Mouse (Mus musculus) MEL (cell line): ENCODE measurements around the gene Slc4a3. TPM values are rescaled to one million over a fixed set of nuclear protein-coding genes. Genes with fewer than 3 reads are reported as not detected.

Experiments used
- DNase-seq: peaks from one replicate; pipeline ENCODE4 v3.0.0; 2011; ENCODE audit warnings: low read depth, low spot score
- H3K27ac ChIP-seq: 2 replicates; pipeline ENCODE4 v1.5.1; 2012; ENCODE audit warnings: low read depth, mild to moderate bottlenecking, control low read depth, low read length, moderate library complexity; ENCODE audit not compliant: control insufficient read depth
- H3K27me3 ChIP-seq, 2 experiments: fragments of 150-350 bp in 1 of 2; sonication (generic) in 1 of 2; 2 replicates each; pipeline ENCODE4 v1.6.1; 2012; ENCODE audit warnings: low read length in 2 of 2, mild to moderate bottlenecking in 2 of 2, improper control_type of control experiment in 1 of 2, moderate library complexity in 1 of 2; ENCODE audit not compliant: insufficient read depth in 2 of 2, control insufficient read depth in 1 of 2
- H3K36me3 ChIP-seq, 2 experiments: 2 replicates each; pipeline ENCODE4 v1.6.1; 2012 to 2014; ENCODE audit warnings: low read length in 2 of 2, improper control_type of control experiment in 1 of 2, inconsistent platforms in 1 of 2, mild to moderate bottlenecking in 1 of 2; ENCODE audit not compliant: insufficient read depth in 2 of 2, control insufficient read depth in 1 of 2
- H3K4me1 ChIP-seq, 2 experiments: fragments of 150-350 bp in 1 of 2; sonication (generic) in 1 of 2; 2 replicates each; pipeline ENCODE4 v1.6.1; 2012; ENCODE audit warnings: low read length in 2 of 2, improper control_type of control experiment in 1 of 2, mild to moderate bottlenecking in 1 of 2; ENCODE audit not compliant: insufficient read depth in 2 of 2, control insufficient read depth in 1 of 2
- H3K4me3 ChIP-seq, 2 experiments: fragments of 150-350 bp in 1 of 2; sonication (generic) in 1 of 2; 2 replicates each; pipeline ENCODE4 v1.5.1; 2012; ENCODE audit warnings: low read depth in 2 of 2, low read length in 2 of 2, mild to moderate bottlenecking in 2 of 2, moderate library complexity in 2 of 2, control low read depth in 1 of 2, improper control_type of control experiment in 1 of 2; ENCODE audit not compliant: control insufficient read depth in 1 of 2, insufficient read depth in 1 of 2
- H3K79me2 ChIP-seq: 2 replicates; pipeline ENCODE4 v1.6.1; 2012; ENCODE audit warnings: mild to moderate bottlenecking, low read length, moderate library complexity; ENCODE audit not compliant: control insufficient read depth, poor library complexity, insufficient read depth
- H3K9ac ChIP-seq: 2 replicates; pipeline ENCODE4 v1.6.1; 2012; ENCODE audit warnings: low read depth, mild to moderate bottlenecking, control low read depth, low read length, moderate library complexity; ENCODE audit not compliant: control insufficient read depth, poor library complexity, severe bottlenecking
- H3K9me3 ChIP-seq: fragments of 150-350 bp; sonication (generic); replicated peaks from 2 replicates; pipeline ENCODE4 v1.6.1; 2012; ENCODE audit warnings: mild to moderate bottlenecking, low read length, improper control_type of control experiment, moderate library complexity; ENCODE audit not compliant: insufficient read depth
- CHD2 ChIP-seq: IDR thresholded peaks from 2 replicates; pipeline ENCODE4 v1.6.1; 2011; ENCODE audit warnings: low read length, improper control_type of control experiment
- CTCF ChIP-seq, 3 experiments: IDR thresholded peaks in 2 of 3; conservative IDR thresholded peaks in 1 of 3; 2 replicates each; pipeline ENCODE4 v1.5.1; 2011 to 2012; ENCODE audit warnings: low read length in 3 of 3, low read depth in 2 of 3, mild to moderate bottlenecking in 2 of 3, improper control_type of control experiment in 1 of 3, inconsistent platforms in 1 of 3, mixed read lengths in 1 of 3, moderate library complexity in 1 of 3; ENCODE audit not compliant: control insufficient read depth in 1 of 3, insufficient read depth in 1 of 3, poor library complexity in 1 of 3, severe bottlenecking in 1 of 3
- ELF1 ChIP-seq: IDR thresholded peaks from 2 replicates; pipeline ENCODE4 v1.6.1; 2014; ENCODE audit warnings: low read depth, mild to moderate bottlenecking, inconsistent platforms, low read length, improper control_type of control experiment, moderate library complexity
- EP300 ChIP-seq, 2 experiments: IDR thresholded peaks; 2 replicates each; pipeline ENCODE4 v1.6.1; 2011; ENCODE audit warnings: improper control_type of control experiment in 2 of 2, low read length in 2 of 2, low read depth in 1 of 2, mild to moderate bottlenecking in 1 of 2
- GABPA ChIP-seq: IDR thresholded peaks from 2 replicates; pipeline ENCODE4 v1.6.1; 2012; ENCODE audit warnings: low read depth, mild to moderate bottlenecking, inconsistent platforms, low read length, improper control_type of control experiment, moderate library complexity
- HCFC1 ChIP-seq: IDR thresholded peaks from 2 replicates; pipeline ENCODE4 v1.6.1; 2012; ENCODE audit warnings: low read depth, mild to moderate bottlenecking, inconsistent platforms, low read length, improper control_type of control experiment, moderate library complexity
- KAT2A ChIP-seq: conservative IDR thresholded peaks from 2 replicates; pipeline ENCODE4 v1.6.1; 2012; ENCODE audit warnings: low read depth, low read length, improper control_type of control experiment, inconsistent platforms
- MAFK ChIP-seq: IDR thresholded peaks from 2 replicates; pipeline ENCODE4 v1.6.1; 2011; ENCODE audit warnings: low read depth, mild to moderate bottlenecking, low read length, improper control_type of control experiment, borderline replicate concordance
- MAX ChIP-seq: IDR thresholded peaks from 2 replicates; pipeline ENCODE4 v1.6.1; 2011; ENCODE audit warnings: low read length, improper control_type of control experiment
- MEF2A ChIP-seq: IDR thresholded peaks from 2 replicates; pipeline ENCODE4 v1.6.1; 2014; ENCODE audit warnings: low read depth, mild to moderate bottlenecking, inconsistent platforms, low read length, improper control_type of control experiment; ENCODE audit not compliant: poor library complexity, insufficient replicate concordance, severe bottlenecking; ENCODE audit errors: extremely low read depth
- MXI1 ChIP-seq: IDR thresholded peaks from 2 replicates; pipeline ENCODE4 v1.6.1; 2011; ENCODE audit warnings: mild to moderate bottlenecking, low read depth, low read length, improper control_type of control experiment
- MYB ChIP-seq: IDR thresholded peaks from 2 replicates; pipeline ENCODE4 v1.6.1; 2011; ENCODE audit warnings: mild to moderate bottlenecking, low read depth, low read length, improper control_type of control experiment
- MYC ChIP-seq: IDR thresholded peaks from 2 replicates; pipeline ENCODE4 v1.6.1; 2011; ENCODE audit warnings: low read depth, mild to moderate bottlenecking, low read length, improper control_type of control experiment, moderate library complexity
- NRF1 ChIP-seq: IDR thresholded peaks from 2 replicates; pipeline ENCODE4 v1.6.1; 2014; ENCODE audit warnings: low read depth, mild to moderate bottlenecking, inconsistent platforms, low read length, improper control_type of control experiment, moderate library complexity; ENCODE audit not compliant: poor library complexity, insufficient read depth, severe bottlenecking
- POLR2A ChIP-seq, 2 experiments: IDR thresholded peaks; 2 replicates each; pipeline ENCODE4 v1.6.1; 2011 to 2012; ENCODE audit warnings: low read length in 2 of 2, mild to moderate bottlenecking in 2 of 2, control low read depth in 1 of 2, improper control_type of control experiment in 1 of 2, low read depth in 1 of 2, moderate library complexity in 1 of 2; ENCODE audit not compliant: control insufficient read depth in 1 of 2, insufficient read depth in 1 of 2, poor library complexity in 1 of 2
- POLR2AphosphoS2 ChIP-seq: IDR thresholded peaks from 2 replicates; pipeline ENCODE4 v1.6.1; 2011; ENCODE audit warnings: low read length, improper control_type of control experiment
- RAD21 ChIP-seq: IDR thresholded peaks from 2 replicates; pipeline ENCODE4 v1.6.1; 2011; ENCODE audit warnings: mild to moderate bottlenecking, low read depth, low read length, improper control_type of control experiment
- RCOR1 ChIP-seq: IDR thresholded peaks from 2 replicates; pipeline ENCODE4 v1.6.1; 2012; ENCODE audit warnings: low read depth, mild to moderate bottlenecking, inconsistent platforms, low read length, improper control_type of control experiment
- TBP ChIP-seq: IDR thresholded peaks from 2 replicates; pipeline ENCODE4 v1.8.0; 2011; ENCODE audit warnings: low read depth, low read length, improper control_type of control experiment
- TCF12 ChIP-seq: IDR thresholded peaks from 2 replicates; pipeline ENCODE4 v1.6.1; 2014; ENCODE audit warnings: low read depth, mild to moderate bottlenecking, inconsistent platforms, low read length, improper control_type of control experiment, moderate library complexity
- UBTF ChIP-seq: IDR thresholded peaks from 2 replicates; pipeline ENCODE4 v1.6.1; 2012; ENCODE audit warnings: low read depth, mild to moderate bottlenecking, inconsistent platforms, low read length, improper control_type of control experiment, moderate library complexity, borderline replicate concordance; ENCODE audit not compliant: insufficient read depth
- USF1 ChIP-seq: IDR thresholded peaks from 2 replicates; pipeline ENCODE4 v1.6.1; 2014; ENCODE audit warnings: low read depth, mild to moderate bottlenecking, inconsistent platforms, low read length, improper control_type of control experiment, moderate library complexity
- USF2 ChIP-seq, 2 experiments: IDR thresholded peaks; 2 replicates each; pipeline ENCODE4 v1.6.1; 2011 to 2012; ENCODE audit warnings: improper control_type of control experiment in 2 of 2, low read length in 2 of 2, borderline replicate concordance in 1 of 2, inconsistent platforms in 1 of 2, low read depth in 1 of 2, mild to moderate bottlenecking in 1 of 2; ENCODE audit not compliant: insufficient read depth in 1 of 2
- ZC3H11A ChIP-seq: IDR thresholded peaks from 2 replicates; pipeline ENCODE4 v1.6.1; 2012; ENCODE audit warnings: low read depth, mild to moderate bottlenecking, inconsistent platforms, low read length, improper control_type of control experiment
- ZKSCAN1 ChIP-seq: IDR thresholded peaks from 2 replicates; pipeline ENCODE4 v1.6.1; 2012; ENCODE audit warnings: low read depth, mild to moderate bottlenecking, inconsistent platforms, low read length, improper control_type of control experiment, moderate library complexity
- ZMIZ1 ChIP-seq: IDR thresholded peaks from 2 replicates; pipeline ENCODE4 v1.6.1; 2012; ENCODE audit warnings: low read depth, mild to moderate bottlenecking, inconsistent platforms, low read length, improper control_type of control experiment, moderate library complexity
- polyA plus RNA-seq, 2 experiments: library from polyadenylated mRNA; stranded (reverse) in 1 of 2; unstranded in 1 of 2; fragments of >175 nt in 1 of 2; fragments of >200 nt in 1 of 2; gene quantifications; 2 replicates each; pipeline versions ENCODE4 v1.2.1 to v1.2.4; 2012; ENCODE audit warnings: low replicate concordance in 2 of 2, low read depth in 1 of 2; ENCODE audit not compliant: insufficient read length in 2 of 2, insufficient read depth in 1 of 2, missing spikeins in 1 of 2
- total RNA-seq: library from RNA; depleted of rRNA; stranded (reverse); fragments of 300-350 nt; gene quantifications from 2 replicates; pipeline ENCODE4 v1.2.3, GENCODE M21; 2012

Slc4a3 gene
- total and polyA plus RNA-seq, 3 experiments = not detected

GRCm38 (mm10) chr1:75582625-75582956 lies 36.5 kb downstream of the Slc4a3 start:
- Histone ChIP-seq H3K27ac (no peak overlapping the region), H3K9ac (no peak overlapping the region), H3K79me2 (no peaks in the 10 kb centered on the region), H3K36me3 (no peaks in the 10 kb centered on the region), H3K4me3 (no peak overlapping the region), H3K27me3 (peaks cover 0 to 4% of the 10 kb centered on the region in 2 experiments; a peak in 3 of 4 replicates), H3K9me3 (no peaks in the 10 kb centered on the region), H3K4me1 (no peaks in the 10 kb centered on the region)
- TF ChIP-seq ZMIZ1 (no peak), USF1 (no peak), MYB (no peak), MXI1 (no peak), ZKSCAN1 (no peak), TBP (no peak), ELF1 (no peak), RAD21 (no peak), CHD2 (no peak), KAT2A (no peak), MEF2A (no peak), RCOR1 (no peak), MAFK (no peak), MAX (no peak), ZC3H11A (no peak), TCF12 (no peak), NRF1 (no peak), EP300 (IDR thresholded peaks at IDR 0.05; ENCODE audit: low read depth in 1 of 2, low read length in 2 of 2) (no peak), MYC (no peak), GABPA (no peak)
- no peak for DNase-seq

GRCm38 (mm10) chr1:75583034-75583433 lies 37.0 kb downstream of the Slc4a3 start:
- Histone ChIP-seq H3K27ac (no peak overlapping the region), H3K36me3 (no peaks in the 10 kb centered on the region), H3K4me1 (no peaks in the 10 kb centered on the region), H3K79me2 (no peaks in the 10 kb centered on the region), H3K9ac (no peak overlapping the region), H3K27me3 (peaks cover 0 to 4% of the 10 kb centered on the region in 2 experiments; a peak in 3 of 4 replicates), H3K4me3 (no peak overlapping the region), H3K9me3 (no peaks in the 10 kb centered on the region)
- TF ChIP-seq CHD2 (no peak), GABPA (no peak), EP300 (IDR thresholded peaks at IDR 0.05; ENCODE audit: low read depth in 1 of 2, low read length in 2 of 2) (no peak), USF2 (IDR thresholded peaks at IDR 0.05; ENCODE audit: borderline replicate concordance in 1 of 2, insufficient read depth in 1 of 2, low read depth in 1 of 2, low read length in 2 of 2) (no peak), POLR2AphosphoS2 (no peak), CTCF (IDR thresholded peaks at IDR 0.05 in 2 of 3, conservative IDR thresholded peaks at IDR 0.05 in 1 of 3; ENCODE audit: control insufficient read depth in 1 of 3, insufficient read depth in 1 of 3, low read depth in 2 of 3, low read length in 3 of 3, poor library complexity in 1 of 3, severe bottlenecking in 1 of 3) (no peak), MEF2A (no peak), ZKSCAN1 (no peak), MYB (no peak), ZC3H11A (no peak), MXI1 (no peak), POLR2A (IDR thresholded peaks at IDR 0.05; ENCODE audit: control insufficient read depth in 1 of 2, insufficient read depth in 1 of 2, low read depth in 1 of 2, low read length in 2 of 2, poor library complexity in 1 of 2) (no peak), HCFC1 (no peak), NRF1 (no peak), UBTF (no peak)
- no peak for DNase-seq
